Mouse (Mus musculus) heart, embryonic 12.5 days (tissue): ENCODE data around the gene Akap10. TPM values are rescaled to one million over a fixed set of nuclear protein-coding genes. Genes with fewer than 3 reads are reported as not detected.
"Not testable (repeated sequence)": the region's sequence is repeated elsewhere in the genome, so short reads cannot be mapped to it uniquely, and the experiment has no call there.

ENCODE experiments used
- ATAC-seq: fragments of 200-750 bp; cut with Nextera tagmentation; 2 replicates; pipeline ENCODE4 v1.8.0; 2017; ENCODE audit warnings: moderate TSS enrichment, moderate library complexity; ENCODE audit not compliant: insufficient number of reproducible peaks, low FRiP score
- H3K27ac ChIP-seq: fragments of 300-500 bp; sonication (generic); 2 replicates; pipeline ENCODE4 v1.5.1; 2016; ENCODE audit warnings: mild to moderate bottlenecking, moderate library complexity; ENCODE audit not compliant: poor library complexity, severe bottlenecking
- H3K27me3 ChIP-seq: fragments of 300-500 bp; sonication (generic); replicated peaks from 2 replicates; pipeline ENCODE4 v1.6.1; 2016; ENCODE audit warnings: mild to moderate bottlenecking, moderate library complexity
- H3K36me3 ChIP-seq: fragments of 300-500 bp; sonication (generic); 2 replicates; pipeline ENCODE4 v1.6.1; 2016; ENCODE audit warnings: mild to moderate bottlenecking, moderate library complexity
- H3K4me1 ChIP-seq: fragments of 300-500 bp; sonication (generic); replicated peaks from 2 replicates; pipeline ENCODE4 v1.6.1; 2016; ENCODE audit warnings: mild to moderate bottlenecking
- H3K4me2 ChIP-seq: fragments of 300-500 bp; sonication (generic); 2 replicates; pipeline ENCODE4 v1.6.1; 2016; ENCODE audit warnings: mild to moderate bottlenecking, moderate library complexity
- H3K4me3 ChIP-seq: fragments of 300-500 bp; sonication (generic); 2 replicates; pipeline ENCODE4 v1.5.1; 2016; ENCODE audit warnings: mild to moderate bottlenecking
- H3K9ac ChIP-seq: fragments of 300-500 bp; sonication (generic); 2 replicates; pipeline ENCODE4 v1.6.1; 2016; ENCODE audit warnings: mild to moderate bottlenecking, moderate library complexity
- H3K9me3 ChIP-seq: fragments of 300-500 bp; sonication (generic); replicated peaks from 2 replicates; pipeline ENCODE4 v1.6.1; 2016; ENCODE audit warnings: mild to moderate bottlenecking, moderate library complexity
- whole genome bisulfite sequencing: fragments of 180-500 bp; shearing (Covaris S2); methylation state at CpG from one replicate; pipeline ENCODE4 v1.1.7; 2016; 5-methylcytosine and 5-hydroxymethylcytosine counted together
- polyA plus RNA-seq: library from polyadenylated mRNA; unstranded; fragments of >200 nt; fragmentation: Nextera tagmentation; extraction: Ambion mirVana; gene quantifications from 2 replicates; pipeline ENCODE4 v1.2.1, GENCODE M21; 2016

Akap10 gene
- polyA plus RNA-seq, 1 experiment from 2014 or later, result 17.0 TPM

- peaks cover 20% of the 10 kb centered on the region for H3K27me3 ChIP-seq
- H3K9me3 ChIP-seq, H3K9ac ChIP-seq, H3K4me1 ChIP-seq, H3K27ac ChIP-seq, ATAC-seq, H3K36me3 ChIP-seq, H3K4me3 ChIP-seq, H3K4me2 ChIP-seq: not testable (repeated sequence)
- 55% methylated on average over 6 of the region's 6 CpGs for WGBS
Observed at GRCm38 (mm10) chr11:61958706-61959105, 28.7 kb upstream of the Akap10 start.

DNA sequence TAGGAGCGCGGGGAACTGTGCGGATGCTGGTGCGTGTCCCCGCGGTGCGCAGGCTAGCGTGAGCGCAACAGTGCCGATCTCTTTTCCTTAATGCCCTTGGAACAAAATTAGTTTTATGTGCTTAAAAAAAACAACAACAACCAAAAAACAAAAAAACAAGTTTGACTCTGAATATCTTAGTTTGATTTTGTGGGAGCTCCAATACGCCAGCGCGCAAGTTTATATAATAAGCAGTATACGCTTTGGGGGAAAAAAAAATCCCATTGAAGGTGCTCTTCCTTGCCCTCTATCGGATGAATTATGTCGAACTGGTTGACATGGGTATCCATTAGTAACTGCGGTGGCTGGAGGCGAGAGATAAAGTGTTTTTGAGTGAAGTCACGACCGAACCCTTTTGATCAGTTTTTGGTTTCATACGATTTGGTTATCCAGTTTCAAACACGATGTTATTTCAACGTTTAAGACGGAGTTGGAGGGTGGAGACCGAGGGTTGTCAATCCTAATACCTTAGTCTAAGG, 27.3 kb upstream of the Akap10 start:
- ATAC-seq, result peak; percentile 66
- H3K9ac ChIP-seq, result peak overlapping the region; percentile 72
- H3K27me3 ChIP-seq, result peaks cover 20% of the 10 kb centered on the region
- no peak overlapping the region for H3K27ac ChIP-seq
- H3K4me2 ChIP-seq, result peak overlapping the region; percentile 100
- no peaks in the 10 kb centered on the region for H3K36me3 ChIP-seq
- 4% methylated on average over 25 of the region's 25 CpGs for WGBS
- no peaks in the 10 kb centered on the region for H3K9me3 ChIP-seq
- H3K4me3 ChIP-seq, result peak overlapping the region; percentile 67
- H3K4me1 ChIP-seq, result peaks cover 4% of the 10 kb centered on the region; the same call in 1 of the 2 replicates

GRCm38 (mm10) chr11:61956572-61957295, 26.7 kb upstream of the Akap10 start, which contains the start of gene Specc1:
TSS of gene Specc1 (plus strand) at chr11:61956763.
- under 1% methylated on average over 58 of the region's 58 CpGs for WGBS

GRCm38 (mm10) chr11:61955951-61956350, 25.9 kb upstream of the Akap10 start:
- H3K4me3 ChIP-seq, result no peak overlapping the region
- peaks cover 4% of the 10 kb centered on the region; the same call in 1 of the 2 replicates for H3K4me1 ChIP-seq
- no peak overlapping the region for H3K9ac ChIP-seq
- H3K36me3 ChIP-seq, result no peaks in the 10 kb centered on the region
- no peaks in the 10 kb centered on the region for H3K9me3 ChIP-seq
- no peak overlapping the region for H3K27ac ChIP-seq
- H3K4me2 ChIP-seq, result peak overlapping the region; percentile 100
- ATAC-seq, result no peak
- 74% methylated on average over 6 of the region's 6 CpGs for WGBS
- peaks cover 20% of the 10 kb centered on the region for H3K27me3 ChIP-seq

More at GRCm38 (mm10) chr11:61956572-61957295, 26.7 kb upstream of the Akap10 start, which contains the start of gene Specc1:
- peak within 1 kb of the TSS; percentile 67 for H3K4me3 ChIP-seq
- H3K4me2 ChIP-seq, result peak within 1 kb of the TSS; percentile 100
- peak within 1 kb of the TSS; percentile 72 for H3K9ac ChIP-seq
- peak; percentile 89 for ATAC-seq
- no peak within 1 kb of the TSS for H3K27ac ChIP-seq
- peaks cover 4% of the 10 kb centered on the region; the same call in 1 of the 2 replicates for H3K4me1 ChIP-seq
- H3K27me3 ChIP-seq, result peaks cover 20% of the 10 kb centered on the region
- no peaks in the 10 kb centered on the region for H3K36me3 ChIP-seq
- no peaks in the 10 kb centered on the region for H3K9me3 ChIP-seq

DNA sequence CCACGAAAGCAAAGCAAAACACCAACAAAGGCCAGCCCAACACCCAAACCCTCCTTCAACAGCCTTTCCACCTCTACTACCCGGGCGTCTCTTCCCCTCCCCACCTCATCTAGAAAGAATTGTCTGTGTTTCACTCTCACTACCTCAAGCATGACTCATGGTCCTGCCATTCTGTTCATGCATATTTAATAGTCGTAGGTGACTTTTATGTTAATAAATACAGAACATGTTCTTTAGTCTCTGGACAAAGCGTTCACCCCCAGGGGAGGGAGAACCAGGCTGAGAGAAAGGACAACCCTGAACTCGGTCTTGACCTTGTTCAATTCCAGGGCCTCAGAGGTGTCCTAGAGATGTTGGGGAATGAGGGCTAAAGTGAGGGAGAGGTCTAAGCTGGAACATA, 25.1 kb upstream of the Akap10 start:
- H3K4me2 ChIP-seq, result no peak overlapping the region
- no peaks in the 10 kb centered on the region for H3K9me3 ChIP-seq
- H3K27ac ChIP-seq, result no peak overlapping the region
- ATAC-seq, result no peak
- WGBS, result 70% methylated on average over 6 of the region's 6 CpGs
- H3K36me3 ChIP-seq, result no peaks in the 10 kb centered on the region
- no peak overlapping the region for H3K9ac ChIP-seq
- no peak overlapping the region for H3K4me3 ChIP-seq
- peaks cover 6% of the 10 kb centered on the region; the same call in 1 of the 2 replicates for H3K4me1 ChIP-seq
- peaks cover 20% of the 10 kb centered on the region for H3K27me3 ChIP-seq

- no peak for ATAC-seq
- H3K36me3 ChIP-seq, result no peaks in the 10 kb centered on the region
- 15% methylated on average over 10 of the region's 10 CpGs for WGBS
- H3K27me3 ChIP-seq, result no peaks in the 10 kb centered on the region
- 0 out of 2 replicates have a peak, but pooled peaks cover 2% of the 10 kb centered on the region for H3K4me1 ChIP-seq
- H3K4me2 ChIP-seq, result 0 out of 2 replicates have a peak overlapping the region, but pooled peaks have one; percentile 23
- no peak overlapping the region for H3K27ac ChIP-seq
- H3K9me3 ChIP-seq, result no peaks in the 10 kb centered on the region
- no peak overlapping the region for H3K4me3 ChIP-seq
- no peak overlapping the region for H3K9ac ChIP-seq
Observed at GRCm38 (mm10) chr11:61950632-61951031, 20.6 kb upstream of the Akap10 start.

DNA sequence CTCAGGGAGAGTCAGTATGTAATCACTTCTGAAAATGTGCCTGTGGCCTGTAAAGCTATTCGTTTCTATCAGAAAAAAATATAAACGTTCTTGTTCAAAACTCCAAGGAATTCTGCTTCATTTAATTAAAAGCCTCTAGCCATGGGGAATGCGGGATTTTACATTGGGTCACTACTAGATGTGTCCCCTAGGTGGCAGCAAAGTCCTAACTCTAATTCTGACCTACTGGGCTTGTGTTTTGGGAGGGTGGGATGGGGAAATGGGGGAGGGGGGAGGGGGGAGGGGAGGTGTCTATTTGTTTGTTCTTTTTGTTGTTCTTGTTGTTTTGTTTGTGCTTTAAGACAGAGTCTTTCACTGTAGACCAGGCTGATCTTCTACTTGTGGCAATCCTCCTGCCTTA, 19.3 kb upstream of the Akap10 start:
- WGBS, result under 1% methylated on average over 3 of the region's 3 CpGs
- no peak for ATAC-seq
- H3K27me3 ChIP-seq, result no peaks in the 10 kb centered on the region
- H3K9me3 ChIP-seq, result no peaks in the 10 kb centered on the region
- H3K27ac ChIP-seq, result no peak overlapping the region
- H3K4me2 ChIP-seq, result no peak overlapping the region
- no peaks in the 10 kb centered on the region for H3K36me3 ChIP-seq
- no peak overlapping the region for H3K9ac ChIP-seq
- H3K4me1 ChIP-seq, result 0 out of 2 replicates have a peak, but pooled peaks cover 2% of the 10 kb centered on the region
- no peak overlapping the region for H3K4me3 ChIP-seq

DNA sequence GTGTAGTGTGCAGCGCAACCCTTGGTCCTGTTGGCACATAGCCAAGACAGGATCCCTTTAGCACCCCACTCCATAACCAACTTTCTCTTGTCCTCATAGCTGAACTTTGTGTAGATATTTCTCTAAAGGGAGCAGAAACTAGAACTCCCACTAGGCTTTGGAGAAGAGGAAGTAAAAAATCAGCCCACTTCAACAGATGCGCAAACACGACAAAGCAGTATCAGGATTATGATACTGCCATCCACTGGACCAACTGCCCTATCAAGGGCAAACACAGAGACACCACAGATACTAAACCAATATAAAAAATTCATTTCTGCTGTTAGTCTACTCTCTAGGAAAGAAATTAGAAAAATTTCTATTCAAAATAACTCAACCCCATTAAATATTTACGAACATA, 16.6 kb upstream of the Akap10 start:
- H3K4me2 ChIP-seq, result no peak overlapping the region
- no peak overlapping the region for H3K27ac ChIP-seq
- no peaks in the 10 kb centered on the region for H3K27me3 ChIP-seq
- 0 out of 2 replicates have a peak, but pooled peaks cover 2% of the 10 kb centered on the region for H3K4me1 ChIP-seq
- no peak overlapping the region for H3K9ac ChIP-seq
- no peak for ATAC-seq
- no peak overlapping the region for H3K4me3 ChIP-seq
- no peaks in the 10 kb centered on the region for H3K9me3 ChIP-seq
- WGBS, result 90% methylated on average over 4 of the region's 4 CpGs
- no peaks in the 10 kb centered on the region for H3K36me3 ChIP-seq

DNA sequence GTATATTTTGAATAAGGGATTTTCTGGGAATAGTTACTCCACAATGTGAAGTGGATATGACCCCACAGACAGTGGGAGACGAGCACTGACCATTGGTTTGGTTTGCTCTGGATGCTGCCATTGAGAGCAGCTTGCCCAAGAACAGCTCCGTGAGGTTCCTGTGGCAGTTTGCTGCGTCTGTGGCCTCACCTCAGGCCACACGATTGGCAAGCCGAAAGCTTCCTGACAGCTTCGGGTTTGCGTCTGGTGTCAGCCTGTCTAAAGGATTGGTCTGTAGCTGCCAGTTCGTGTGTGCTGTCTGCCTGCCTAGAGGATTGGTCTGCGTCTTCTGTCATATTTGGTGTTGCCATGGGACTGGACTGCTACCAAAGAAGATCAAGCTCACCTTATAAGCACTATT, 14.4 kb upstream of the Akap10 start:
- Histone ChIP-seq H3K4me1 (no peaks in the 10 kb centered on the region), H3K9me3 (no peaks in the 10 kb centered on the region), H3K4me2 (no peak overlapping the region), H3K27me3 (no peaks in the 10 kb centered on the region), H3K9ac (no peak overlapping the region), H3K4me3 (no peak overlapping the region), H3K27ac (no peak overlapping the region), H3K36me3 (no peaks in the 10 kb centered on the region)
- WGBS, result 67% methylated on average over 9 of the region's 9 CpGs
- no peak for ATAC-seq

GRCm38 (mm10) chr11:61942903-61943302, 12.9 kb upstream of the Akap10 start:
- no peak for ATAC-seq
- WGBS, result 77% methylated on average over 2 of the region's 2 CpGs
- no peaks in the 10 kb centered on the region for H3K27me3 ChIP-seq

GRCm38 (mm10) chr11:61937761-61938160, 7.7 kb upstream of the Akap10 start:
- ATAC-seq, result no peak
- Histone ChIP-seq H3K27me3 (no peaks in the 10 kb centered on the region), H3K36me3 (no peaks in the 10 kb centered on the region), H3K4me2 (no peak overlapping the region), H3K4me1 (no peaks in the 10 kb centered on the region), H3K9me3 (no peaks in the 10 kb centered on the region), H3K27ac (no peak overlapping the region), H3K9ac (no peak overlapping the region), H3K4me3 (no peak overlapping the region)
- WGBS, result 74% methylated on average over 1 of the region's 1 CpGs

More at GRCm38 (mm10) chr11:61942903-61943302, 12.9 kb upstream of the Akap10 start:
- H3K4me1 ChIP-seq, result no peaks in the 10 kb centered on the region
- no peak overlapping the region for H3K4me2 ChIP-seq
- H3K36me3 ChIP-seq, result no peaks in the 10 kb centered on the region
- H3K9me3 ChIP-seq, result no peaks in the 10 kb centered on the region
- no peak overlapping the region for H3K4me3 ChIP-seq
- H3K9ac ChIP-seq, result no peak overlapping the region
- no peak overlapping the region for H3K27ac ChIP-seq
